Mouse (Mus musculus) gastrocnemius, adult 2 months (tissue): ENCODE results near the gene Zfp750. TPM values are rescaled to one million over a fixed set of nuclear protein-coding genes. Genes with fewer than 3 reads are reported as not detected.

Experiments
- DNase-seq: peaks from one replicate; pipeline ENCODE4 v3.0.0; 2022
- H3K27ac ChIP-seq: fragments of 200-600 bp; 2 replicates; pipeline ENCODE4 v1.8.1; 2022; ENCODE audit warnings: mild to moderate bottlenecking
- H3K4me3 ChIP-seq: fragments of 200-600 bp; 2 replicates; pipeline ENCODE4 v1.8.1; 2022; ENCODE audit warnings: mild to moderate bottlenecking, moderate library complexity
- CTCF ChIP-seq: fragments of 200-600 bp; IDR thresholded peaks from 2 replicates; pipeline ENCODE4 v1.8.1; 2022; ENCODE audit warnings: antibody characterized with exemption, mild to moderate bottlenecking, moderate library complexity
- intact Hi-C: fragments of 180-260 bp; cut with DNase I; formaldehyde crosslinking; loops from one replicate; pipeline ENCODE4 v1.15.1; 2025
- total RNA-seq, 2 experiments: library from RNA; stranded (reverse); gene quantifications; 2 replicates each; pipeline ENCODE4 v1.2.3; 2021

Gene Zfp750
- total RNA-seq, 2 experiments from 2014 or later, result 0.48 to 0.50 TPM

DNA sequence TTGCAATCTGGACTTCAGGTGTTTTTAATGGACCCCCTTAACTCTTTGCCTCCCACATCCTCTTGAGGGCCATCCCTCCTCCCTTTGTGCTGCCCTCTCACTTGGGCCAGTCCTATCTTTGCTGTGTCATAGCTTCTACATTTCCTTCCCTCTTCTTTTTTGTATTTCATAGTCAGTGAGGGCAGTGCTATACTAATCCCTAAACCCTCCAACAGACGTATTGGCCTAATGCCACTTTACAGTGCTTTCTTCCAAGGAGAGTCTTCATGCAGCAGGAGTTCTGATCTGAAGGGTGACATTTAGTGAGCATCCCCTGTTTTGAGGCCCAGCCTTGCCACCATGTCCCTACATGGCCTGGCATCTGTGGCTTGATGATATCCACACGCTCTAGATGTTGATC is 1.6 kb upstream of the Zfp750 start:
- intact Hi-C loops, result no loop called here
- no peak for TF ChIP-seq CTCF

DNA sequence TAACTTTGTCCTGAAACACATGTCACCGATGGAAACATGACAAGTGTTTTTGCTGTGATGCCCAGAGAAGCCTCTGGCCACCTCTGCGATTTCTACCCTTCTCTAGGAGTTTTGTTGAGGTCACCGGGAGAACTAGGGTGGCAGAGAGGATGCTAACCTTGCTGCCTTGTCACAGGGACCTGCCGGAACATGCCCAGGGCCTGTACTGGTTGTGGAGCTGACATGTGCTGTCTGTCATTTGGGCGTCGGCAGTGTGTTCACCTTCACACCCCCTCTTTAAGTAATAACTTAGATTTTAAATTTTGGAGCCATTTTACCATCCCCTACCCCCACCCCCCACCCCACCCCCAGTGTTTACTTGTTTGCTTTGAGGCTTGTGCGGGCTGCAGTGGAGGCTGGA is 570 bp upstream of the Zfp750 start:
- intact Hi-C loops, result no loop called here
- no peak for TF ChIP-seq CTCF
- Histone ChIP-seq H3K27ac (no peak overlapping the region), H3K4me3 (no peak overlapping the region)
- DNase-seq, result no peak

More for the DNA sequence above, 1.6 kb upstream of the Zfp750 start:
- Histone ChIP-seq H3K4me3 (no peak overlapping the region), H3K27ac (no peak overlapping the region)
- DNase-seq, result no peak

GRCm38 (mm10) chr11:121517687-121518465 is 1.3 kb downstream of the Zfp750 start:
- peak overlapping the region; percentile 15; the same call in 1 of the 2 replicates for H3K4me3 ChIP-seq
- TF ChIP-seq CTCF, result no peak
- intact Hi-C loops, result no loop called here
- peak overlapping the region; percentile 25; the same call in 1 of the 2 replicates for H3K27ac ChIP-seq
- DNase-seq, result peak; percentile 62

- intact Hi-C loops, result no loop called here
- H3K4me3 ChIP-seq, result no peak overlapping the region
- no peak for TF ChIP-seq CTCF
- no peak overlapping the region for H3K27ac ChIP-seq
- no peak for DNase-seq
Observed at GRCm38 (mm10) chr11:121516906-121517305, 2.2 kb downstream of the Zfp750 start.

DNA sequence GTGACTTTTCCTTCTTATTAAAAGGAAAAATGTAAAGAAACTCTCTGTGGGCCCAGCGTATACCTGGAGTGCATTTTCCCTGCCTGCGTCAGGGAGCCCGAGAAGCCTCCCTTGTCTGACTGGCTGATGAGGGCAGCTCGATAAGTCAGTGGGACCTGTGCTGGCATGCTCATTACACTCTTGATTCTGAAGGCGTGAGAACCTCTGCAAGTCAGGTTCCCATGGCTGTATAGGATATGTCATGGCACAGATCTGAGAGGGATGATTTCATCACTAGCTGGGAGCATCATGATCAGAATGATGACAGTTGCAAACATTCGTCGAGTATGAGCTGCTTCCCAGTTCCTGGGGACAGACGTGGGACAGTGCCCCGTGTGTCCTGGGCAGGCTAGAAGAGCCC is 3.1 kb downstream of the Zfp750 start:
- Histone ChIP-seq H3K27ac (no peak overlapping the region), H3K4me3 (no peak overlapping the region)
- intact Hi-C loops, result no loop called here
- DNase-seq, result no peak
- TF ChIP-seq CTCF, result no peak

DNA sequence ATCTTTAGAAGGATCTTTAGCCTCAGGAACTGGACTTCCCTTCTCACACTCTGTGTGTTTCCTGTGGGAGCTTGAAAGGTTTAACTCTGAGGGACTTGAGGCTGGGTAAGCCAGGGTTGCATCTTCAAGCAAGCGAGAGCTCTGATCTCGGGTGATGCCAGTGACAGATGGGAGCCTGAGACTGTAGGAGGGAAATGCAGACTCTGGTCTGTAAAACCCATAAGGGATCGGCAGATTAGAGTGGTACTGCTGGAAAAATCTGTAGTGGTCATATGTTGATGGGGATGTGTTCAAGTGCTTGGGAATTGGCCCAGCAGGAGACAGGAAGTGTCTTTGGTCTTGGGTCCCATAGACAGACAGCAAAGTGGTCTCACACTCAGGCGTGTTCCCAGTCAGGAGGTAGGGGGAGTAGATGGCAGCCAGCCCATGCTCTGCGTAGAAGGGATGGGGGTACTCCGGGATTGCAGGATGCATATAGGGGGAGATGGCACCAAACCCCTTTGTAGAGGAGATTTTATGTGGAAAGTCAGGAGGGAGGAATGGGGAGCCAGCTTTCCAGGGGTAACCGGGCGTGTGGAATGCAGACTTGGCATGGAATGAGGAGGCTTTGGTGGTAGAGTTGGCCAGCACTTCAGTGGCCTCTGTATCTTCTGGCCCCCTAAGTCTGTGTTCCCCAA is 6.1 kb downstream of the Zfp750 start:
- DNase-seq, result no peak
- intact Hi-C loops, result no loop called here
- TF ChIP-seq CTCF, result no peak
- no peak overlapping the region for H3K27ac ChIP-seq
- no peak overlapping the region for H3K4me3 ChIP-seq

DNA sequence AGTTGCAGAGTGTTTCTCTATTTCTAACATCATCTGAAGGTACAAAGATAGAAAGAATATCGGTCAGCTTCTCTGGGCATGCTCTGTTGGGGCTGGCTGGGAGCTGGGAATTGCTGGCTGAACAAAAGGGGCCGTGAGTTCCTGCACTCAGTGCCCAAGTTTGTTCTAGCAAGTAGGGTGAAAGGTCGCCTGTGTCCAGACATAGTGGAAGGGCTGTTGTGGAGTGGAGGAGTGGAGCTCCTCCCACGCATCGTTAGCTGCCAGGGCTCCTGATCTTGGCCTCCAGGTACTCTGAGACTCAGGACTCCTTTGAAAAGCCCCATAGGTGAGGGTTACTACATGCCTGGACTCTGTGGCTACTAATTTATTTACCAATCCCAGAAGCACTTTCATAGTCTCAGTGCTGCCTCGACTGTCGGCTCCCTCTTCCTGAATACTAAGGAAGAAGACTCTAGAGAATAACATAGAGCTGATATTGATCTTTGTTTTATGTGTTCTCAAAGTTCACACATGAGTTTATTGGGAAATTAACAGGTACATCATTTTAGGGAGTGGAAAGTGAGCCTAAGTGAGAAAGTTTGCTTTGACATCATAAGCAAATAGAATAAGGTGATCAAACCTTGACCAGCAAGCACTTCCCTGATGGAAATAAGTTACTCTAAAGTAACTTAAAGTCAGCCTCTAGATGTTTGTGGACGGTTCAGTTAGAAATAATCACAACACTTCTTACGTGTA is 8.5 kb downstream of the Zfp750 start:
- no peak for DNase-seq
- Histone ChIP-seq H3K27ac (no peak overlapping the region), H3K4me3 (no peak overlapping the region)
- TF ChIP-seq CTCF, result no peak
- intact Hi-C loops, result no loop called here

GRCm38 (mm10) chr11:121508478-121508877 is 10.7 kb downstream of the Zfp750 start:
- DNase-seq, result no peak
- no peak for TF ChIP-seq CTCF
- Histone ChIP-seq H3K4me3 (no peak overlapping the region), H3K27ac (no peak overlapping the region)
- intact Hi-C loops, result no loop called here

- intact Hi-C loops, result no loop called here
- no peak for TF ChIP-seq CTCF
- no peak overlapping the region for H3K27ac ChIP-seq
- no peak for DNase-seq
- no peak overlapping the region for H3K4me3 ChIP-seq
Observed at GRCm38 (mm10) chr11:121502000-121502860, 16.9 kb downstream of the Zfp750 start.

- Histone ChIP-seq H3K27ac (no peak overlapping the region), H3K4me3 (no peak overlapping the region)
- TF ChIP-seq CTCF, result no peak
- intact Hi-C loops, result no loop called here
- DNase-seq, result no peak
Observed at GRCm38 (mm10) chr11:121501525-121501924, 17.6 kb downstream of the Zfp750 start.

DNA sequence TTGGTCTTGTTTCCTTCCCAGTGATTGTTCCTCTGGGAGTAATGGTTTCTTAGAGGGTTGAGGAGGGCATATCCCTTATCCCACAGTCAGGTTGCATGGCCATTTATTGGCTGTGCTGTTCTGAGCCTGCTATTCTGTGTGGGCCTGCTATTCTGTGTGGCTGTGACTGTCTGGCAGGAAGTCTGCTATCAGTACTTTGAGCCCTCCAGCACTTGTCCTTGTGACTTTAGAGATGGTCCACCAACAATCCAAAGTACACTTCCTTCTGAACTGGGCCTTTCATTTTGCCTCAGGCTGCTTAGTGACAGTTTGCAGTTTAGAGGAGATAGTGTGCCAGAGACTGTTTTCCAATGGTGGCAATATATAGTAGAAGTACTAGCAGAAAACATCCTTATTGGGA is 18.5 kb downstream of the Zfp750 start:
- no peak overlapping the region for H3K27ac ChIP-seq
- intact Hi-C loops, result no loop called here
- H3K4me3 ChIP-seq, result no peak overlapping the region
- TF ChIP-seq CTCF, result no peak
- no peak for DNase-seq

DNA sequence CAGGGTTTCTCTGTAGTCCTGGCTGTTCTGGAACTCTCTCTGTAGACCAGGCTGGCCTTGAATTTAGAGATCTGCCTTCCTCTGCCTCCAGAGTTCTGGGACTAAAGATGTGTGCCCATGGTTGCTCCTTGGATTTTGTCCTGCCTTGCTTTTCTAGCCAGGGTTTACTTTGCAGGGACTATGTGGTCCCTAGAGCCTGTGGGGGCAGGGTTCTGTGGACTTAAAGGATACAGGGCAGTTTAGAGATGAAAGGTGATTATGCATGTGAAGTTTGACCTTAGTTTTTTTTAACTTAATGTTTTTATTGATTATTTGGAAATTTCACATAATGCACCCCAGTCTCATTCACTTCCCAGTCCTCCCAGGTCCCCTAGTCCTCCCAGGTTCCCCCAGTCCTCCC is 28.5 kb downstream of the Zfp750 start:
- TF ChIP-seq CTCF, result no peak
- no peak overlapping the region for H3K4me3 ChIP-seq
- no peak overlapping the region for H3K27ac ChIP-seq
- DNase-seq, result no peak
- intact Hi-C loops, result no loop called here

DNA sequence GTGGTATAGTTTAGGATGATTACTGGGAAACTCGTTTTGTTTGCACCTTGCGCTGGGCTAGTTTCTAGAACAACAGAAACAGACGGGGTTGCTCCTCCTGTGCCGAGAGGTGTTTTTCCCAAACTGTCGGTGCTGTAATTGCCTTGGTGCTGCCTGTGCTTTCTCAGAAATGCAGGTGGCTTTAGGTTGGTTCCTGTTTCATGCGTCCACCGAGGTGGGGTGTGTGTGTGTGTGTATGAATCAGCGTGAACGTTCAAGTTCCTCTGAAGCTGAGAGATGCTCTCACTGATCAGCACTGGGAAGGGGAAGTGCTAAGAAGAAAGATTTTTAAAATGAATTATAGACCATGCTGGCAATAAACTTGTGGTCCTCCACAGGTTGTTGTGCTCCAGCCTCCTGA is 33.3 kb downstream of the Zfp750 start:
- DNase-seq, result no peak
- Histone ChIP-seq H3K27ac (no peak overlapping the region), H3K4me3 (no peak overlapping the region)
- no peak for TF ChIP-seq CTCF
- intact Hi-C loops, result no loop called here
